Mouse (Mus musculus): Measurements from ENCODE around the gene Grip1.

Gene Grip1

DNA sequence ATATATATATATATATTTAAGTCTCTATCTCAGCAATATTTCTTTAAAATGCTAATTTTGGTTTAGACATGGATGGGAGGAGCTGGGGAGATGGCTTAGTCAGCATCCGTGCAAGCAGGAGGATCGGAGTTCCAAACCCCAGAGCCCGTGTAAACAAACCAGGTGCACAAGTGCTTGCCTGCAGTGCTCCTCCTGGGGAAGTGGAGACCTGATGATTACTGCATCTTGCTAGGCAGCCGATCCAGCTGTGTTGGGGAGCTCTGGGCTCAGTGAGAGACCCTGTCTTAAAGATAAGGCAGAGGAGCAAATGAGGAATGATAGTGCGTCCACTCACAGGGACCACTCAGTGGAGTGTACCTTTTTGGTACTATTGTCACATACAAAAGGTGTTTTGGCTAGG is 3.5 kb downstream of the Grip1 start:
- no peak for DNase-seq (ENCODE audit: extremely low read depth, low read depth)

DNA sequence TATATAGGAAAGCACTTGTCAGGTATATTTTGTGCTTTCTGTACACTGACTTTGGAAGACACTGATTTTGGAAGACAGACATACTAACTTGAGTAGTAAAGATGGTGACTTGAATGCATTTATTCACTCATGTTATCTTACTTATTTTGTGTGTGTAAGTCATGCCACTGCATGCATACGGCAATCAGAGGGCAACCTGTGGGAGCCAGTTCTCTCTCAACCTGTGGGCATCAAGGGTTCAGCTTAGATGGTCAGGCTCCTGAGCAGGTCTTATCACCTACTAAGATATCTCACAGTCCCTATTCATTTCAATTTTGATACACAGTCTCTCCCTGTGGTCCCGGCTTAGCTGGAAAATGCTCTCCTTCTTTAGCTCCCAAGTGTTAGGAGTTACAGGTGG is 5.4 kb downstream of the Grip1 start:
- DNase-seq (ENCODE audit: extremely low read depth, low read depth): no peak

DNA sequence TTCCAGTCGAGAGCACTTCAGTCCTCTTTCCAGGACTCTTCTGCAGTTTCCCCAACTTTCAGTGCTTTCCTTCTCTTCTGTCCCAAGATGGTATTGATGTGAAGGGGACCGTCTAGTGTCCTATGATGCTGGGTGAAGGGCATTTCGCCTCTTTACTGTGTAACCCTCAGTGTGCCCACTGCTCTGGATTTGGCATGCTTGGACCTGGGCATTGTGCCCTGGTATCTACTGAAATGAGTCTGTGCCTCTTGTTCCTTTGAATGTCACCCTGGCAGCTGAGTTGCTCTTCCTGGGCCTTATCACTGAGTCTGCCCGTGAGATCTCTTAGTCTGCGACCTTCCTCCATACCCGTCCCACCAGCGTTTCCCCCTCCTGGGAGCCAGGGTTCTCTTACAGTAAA is 9.7 kb downstream of the Grip1 start:
- DNase-seq (ENCODE audit: extremely low read depth, low read depth): no peak

DNA sequence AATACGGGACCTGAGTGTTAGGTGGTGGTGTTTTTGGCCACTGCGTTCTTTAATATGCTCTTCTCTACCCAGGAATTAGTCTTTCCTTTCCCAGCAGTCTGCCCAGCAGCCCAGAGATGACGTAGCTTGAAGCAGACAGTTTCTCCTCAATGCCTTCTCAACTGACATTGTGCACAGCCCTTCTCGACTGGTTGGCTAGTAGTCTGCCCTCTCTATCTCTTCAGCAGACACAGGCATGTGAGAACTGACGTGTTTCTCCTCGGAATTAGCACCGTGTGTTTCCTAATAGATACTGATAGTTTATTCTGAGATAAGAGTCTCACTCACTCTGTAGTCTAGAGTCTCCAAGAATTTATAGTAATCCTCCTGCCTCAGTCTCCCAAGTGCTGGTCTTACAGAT is 10.2 kb downstream of the Grip1 start:
- DNase-seq (ENCODE audit: extremely low read depth, low read depth): no peak

DNA sequence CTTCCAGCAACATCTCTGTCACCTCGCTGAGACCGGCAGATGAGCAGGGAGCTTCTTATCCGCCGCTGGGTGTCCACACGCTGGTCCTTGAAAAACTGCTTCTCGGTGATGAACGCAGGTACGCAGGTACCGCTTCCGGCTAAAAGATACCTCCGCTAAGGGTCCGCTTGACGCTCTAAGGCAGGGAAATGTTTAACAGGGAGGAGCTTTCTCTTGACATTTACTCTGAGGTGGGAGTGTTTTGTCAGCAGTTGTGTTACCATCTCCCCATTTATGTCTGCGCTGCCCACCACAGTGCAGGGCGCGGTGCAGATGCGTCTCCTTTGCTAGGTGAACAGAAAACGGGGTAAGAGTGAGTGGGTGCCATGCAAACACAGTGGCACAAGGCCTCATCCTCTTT is 14.3 kb downstream of the Grip1 start:
- DNase-seq (ENCODE audit: extremely low read depth, low read depth): no peak

DNA sequence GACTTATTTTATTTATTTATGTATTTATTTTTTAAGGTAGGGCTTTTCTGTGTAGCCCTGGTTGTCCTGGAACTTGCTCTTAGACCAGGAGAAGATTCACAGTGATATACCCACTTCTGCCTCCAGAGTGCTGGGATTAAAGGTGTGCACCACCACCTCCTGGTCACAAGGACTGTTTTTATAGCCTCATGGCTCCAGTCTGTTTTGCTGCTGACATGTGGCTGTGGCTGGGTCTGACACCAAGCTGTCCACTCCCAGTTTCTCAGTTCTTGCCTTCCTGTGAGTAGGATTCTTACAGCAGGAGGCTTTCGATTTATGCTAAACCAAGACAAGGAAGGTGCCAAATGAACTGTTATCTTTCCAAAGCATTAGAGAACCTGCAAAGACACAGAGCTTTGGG is 16.5 kb downstream of the Grip1 start:
- DNase-seq (ENCODE audit: extremely low read depth, low read depth): no peak

DNA sequence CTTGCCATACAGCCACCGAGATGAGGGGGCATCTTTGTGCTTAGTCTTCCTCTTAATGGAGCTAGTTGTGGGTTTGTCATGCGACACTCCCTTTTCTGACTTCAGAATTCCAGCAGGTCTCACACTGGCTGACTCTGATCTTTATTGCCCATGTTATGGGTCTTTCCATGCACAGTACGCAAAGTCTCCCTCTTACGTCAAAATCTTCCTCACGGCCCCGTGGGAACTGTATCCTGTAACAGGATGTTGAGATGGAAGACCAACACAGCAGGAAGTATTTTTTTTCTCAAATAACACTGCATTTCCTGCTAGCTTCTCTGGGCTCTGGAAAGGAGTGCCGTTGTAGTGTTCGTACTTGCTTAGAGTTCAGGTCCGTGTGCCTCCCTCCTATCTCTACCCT is 21.5 kb downstream of the Grip1 start:
- DNase-seq (ENCODE audit: extremely low read depth, low read depth): no peak

DNA sequence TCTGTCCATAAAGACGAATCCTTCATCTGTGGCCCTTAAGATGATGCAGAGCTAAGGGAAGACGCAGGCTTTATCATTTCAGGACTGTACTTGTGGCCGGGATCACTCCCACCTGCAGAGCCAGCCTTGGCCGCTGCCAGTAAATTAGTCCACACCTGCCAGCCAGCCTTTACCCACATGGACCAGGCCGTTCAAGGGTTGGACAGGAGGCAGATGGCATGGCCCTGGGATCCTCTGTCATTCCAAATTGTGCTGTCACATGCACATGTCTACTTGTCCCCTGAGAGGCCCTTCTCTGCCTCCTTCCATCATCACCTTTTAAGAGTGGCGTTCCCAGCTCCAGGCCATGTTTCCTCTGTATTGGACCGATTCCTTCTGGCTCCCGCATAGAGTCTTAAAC is 24.0 kb downstream of the Grip1 start:
- DNase-seq (ENCODE audit: extremely low read depth, low read depth): no peak

DNA sequence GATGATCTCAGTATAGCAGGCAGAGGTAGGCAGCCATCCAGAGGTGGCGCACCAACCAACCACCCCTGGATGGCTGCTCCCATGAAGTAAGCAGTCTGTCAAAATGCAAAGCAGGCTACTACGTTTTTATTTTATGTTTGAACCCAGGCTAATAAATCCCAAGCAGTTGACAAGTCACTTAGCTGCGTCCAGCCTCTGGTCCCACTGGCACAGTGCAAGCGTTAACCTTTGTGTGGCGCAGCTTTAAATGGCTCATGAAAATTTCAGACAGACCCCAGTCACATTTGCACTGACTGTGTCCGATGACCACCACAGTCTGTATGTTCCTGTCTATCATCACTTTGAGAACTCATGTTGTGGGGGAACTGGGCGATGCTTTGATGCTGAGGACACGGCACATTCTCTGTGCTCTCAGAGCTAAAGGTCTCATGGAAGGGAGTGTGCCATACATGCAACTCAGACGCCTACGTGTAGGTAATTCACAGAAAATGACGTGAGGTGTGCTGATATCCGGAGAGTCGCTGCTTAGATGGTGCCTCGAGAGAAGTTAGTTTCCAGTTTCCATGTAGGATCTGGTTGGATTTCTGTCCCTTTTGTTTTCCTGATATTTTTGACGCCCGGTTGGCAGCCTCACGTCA is 29.6 kb downstream of the Grip1 start:
- DNase-seq (ENCODE audit: extremely low read depth, low read depth): no peak

DNA sequence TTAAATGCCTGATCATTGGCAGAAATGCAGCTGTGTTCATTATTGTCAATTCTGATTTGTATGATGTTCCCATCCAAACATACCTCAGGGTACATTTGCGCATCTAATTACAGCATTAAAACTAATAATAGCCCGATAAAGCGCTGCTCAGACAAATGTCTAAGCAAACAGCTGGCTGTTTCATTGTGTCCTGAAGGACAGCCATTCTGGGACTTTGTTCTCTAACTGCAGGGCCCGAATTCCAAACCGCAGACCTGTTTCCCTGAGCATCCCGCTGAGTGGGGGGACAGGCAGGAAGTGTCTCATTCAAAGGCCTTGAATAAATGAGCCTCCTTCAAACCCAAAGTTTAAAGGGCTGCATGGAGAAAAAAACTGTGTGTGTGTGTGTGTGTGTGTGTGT is 30.1 kb downstream of the Grip1 start:
- no peak for DNase-seq (ENCODE audit: extremely low read depth, low read depth)

DNA sequence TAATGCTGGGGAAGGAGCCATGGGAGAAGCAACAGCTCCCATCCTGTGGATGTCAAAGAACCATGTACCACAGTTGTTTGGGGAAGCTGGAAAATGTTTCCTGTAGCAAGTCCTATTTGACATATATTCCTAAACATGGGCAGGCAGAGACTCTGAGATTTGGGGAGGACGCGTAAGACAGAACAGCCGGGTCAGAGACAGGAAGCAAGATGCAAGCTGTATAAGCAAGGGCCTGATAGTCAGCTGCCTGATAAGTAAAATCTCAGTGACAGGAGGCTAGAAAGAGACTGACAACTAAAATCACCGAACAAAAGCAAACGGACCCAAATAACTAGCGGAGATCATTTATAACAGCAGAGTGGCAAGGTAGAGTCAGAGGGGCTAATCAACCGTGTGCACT is 33.3 kb downstream of the Grip1 start:
- DNase-seq (ENCODE audit: extremely low read depth, low read depth): no peak

DNA sequence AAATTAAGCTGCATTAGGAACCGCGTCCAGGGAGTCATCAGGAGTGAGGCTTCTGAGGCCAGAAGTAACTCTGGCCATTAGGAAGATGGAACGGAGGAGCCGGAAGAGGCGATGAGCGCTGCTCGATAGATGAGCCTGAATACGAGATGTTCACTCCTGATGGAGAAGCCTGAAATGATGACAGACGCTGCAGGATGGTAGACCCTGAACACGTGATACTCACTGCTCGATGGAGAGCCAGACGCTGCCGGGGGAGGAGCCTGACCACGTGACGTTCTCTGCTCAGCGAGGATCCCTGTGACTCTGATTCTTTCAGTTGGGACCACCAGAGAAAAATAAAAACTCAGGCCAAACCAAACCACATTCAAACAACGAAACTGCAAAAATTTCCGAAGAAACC is 37.2 kb downstream of the Grip1 start:
- DNase-seq (ENCODE audit: extremely low read depth, low read depth): no peak

DNA sequence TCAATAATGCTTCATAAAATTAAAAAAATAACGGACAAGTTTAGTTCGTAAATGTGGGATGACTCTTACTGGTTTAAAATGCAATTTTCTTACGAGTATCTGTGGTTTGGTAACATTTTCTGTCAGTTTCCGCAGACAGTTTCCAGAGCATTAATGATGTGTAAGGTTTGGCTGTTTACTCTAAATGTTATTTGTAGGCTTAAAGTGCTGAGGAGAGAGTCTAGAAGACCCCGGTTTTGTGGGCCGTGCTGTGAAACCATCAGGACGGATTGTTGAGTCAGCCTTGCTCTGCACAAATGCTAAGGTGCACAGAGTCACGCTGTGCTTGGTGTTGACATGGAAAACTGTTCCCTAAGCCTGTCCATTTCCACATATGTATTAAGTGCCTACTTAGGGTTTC is 41.7 kb downstream of the Grip1 start:
- DNase-seq (ENCODE audit: extremely low read depth, low read depth): no peak

DNA sequence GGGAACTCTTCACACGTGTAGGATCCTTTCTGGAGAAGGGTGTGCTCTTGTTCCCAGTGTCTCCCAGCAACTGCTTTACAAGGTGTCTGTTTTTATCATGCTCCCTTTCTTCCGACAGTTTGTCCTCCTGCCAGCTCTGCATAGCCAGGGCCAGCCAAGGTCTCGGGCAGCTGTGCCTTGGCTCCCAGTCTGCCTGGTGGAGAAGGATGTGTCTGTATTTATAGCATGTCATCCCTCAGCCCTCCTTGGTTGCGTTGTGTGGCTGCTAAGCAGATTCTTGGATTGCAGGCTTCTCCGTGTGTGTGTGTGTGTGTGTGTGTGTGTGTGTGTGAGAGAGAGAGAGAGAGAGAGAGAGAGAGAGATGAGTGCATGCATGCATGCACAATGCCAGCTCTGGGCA is 42.6 kb downstream of the Grip1 start:
- DNase-seq (ENCODE audit: extremely low read depth, low read depth): no peak

DNA sequence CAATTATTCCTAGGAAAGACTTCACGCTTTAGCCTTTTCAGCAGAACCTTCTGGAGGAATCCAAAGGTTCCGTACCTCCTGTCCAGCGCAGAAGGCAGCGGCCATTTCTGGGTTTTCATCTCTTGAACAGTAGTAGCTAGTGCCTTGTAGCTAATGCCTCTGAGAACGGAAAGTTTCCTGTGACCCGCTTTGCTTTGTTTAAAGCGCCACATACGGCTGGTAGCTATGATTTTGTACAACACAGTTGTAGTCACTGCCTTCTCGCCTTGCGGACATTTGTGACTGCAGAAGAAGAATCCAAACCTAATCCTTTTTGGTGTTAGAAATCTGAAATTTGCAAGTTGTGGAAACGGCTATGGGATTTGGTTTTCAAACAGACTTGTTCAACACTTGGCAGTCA is 68.1 kb downstream of the Grip1 start:
- DNase-seq (ENCODE audit: extremely low read depth, low read depth): no peak

DNA sequence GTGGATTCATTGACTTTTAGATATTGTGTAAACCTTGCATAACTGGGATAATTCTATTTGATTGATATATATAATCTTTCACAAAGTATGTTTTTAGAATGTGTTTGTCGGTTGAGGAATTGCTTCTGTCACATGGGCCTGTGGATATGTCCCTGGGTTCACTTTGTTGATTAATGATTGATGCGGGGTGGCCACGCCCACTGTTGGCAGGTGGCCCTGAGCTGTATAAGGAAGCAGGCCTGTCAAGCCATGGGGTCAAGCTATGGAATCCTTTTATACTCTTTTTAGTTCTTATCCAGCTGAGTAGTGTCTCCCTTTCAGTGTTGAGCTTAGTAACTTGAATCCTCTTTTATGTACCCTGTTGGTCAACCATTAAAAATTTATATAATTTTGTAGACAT is 72.1 kb downstream of the Grip1 start:
- no peak for DNase-seq (ENCODE audit: extremely low read depth, low read depth)

DNA sequence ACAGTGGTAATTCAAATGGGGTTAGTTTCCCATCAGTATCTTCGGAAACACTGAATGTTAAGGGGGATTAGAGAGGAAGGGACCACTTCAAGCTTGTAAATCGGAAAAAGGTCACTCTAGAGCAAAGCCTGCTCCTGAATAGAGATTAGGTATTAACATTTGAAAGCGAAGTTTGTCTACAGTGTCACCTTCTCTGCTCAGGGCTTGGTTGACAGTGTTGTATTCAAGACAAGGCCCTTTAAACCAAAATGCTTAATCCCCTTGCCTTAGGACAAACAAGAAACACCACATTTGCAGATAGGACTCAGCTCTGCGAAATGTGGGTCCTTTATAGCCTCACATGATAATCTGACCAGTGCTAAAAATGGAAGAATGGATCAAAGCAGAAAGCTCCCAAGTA is 81.2 kb downstream of the Grip1 start:
- no peak for DNase-seq (ENCODE audit: extremely low read depth, low read depth)

DNA sequence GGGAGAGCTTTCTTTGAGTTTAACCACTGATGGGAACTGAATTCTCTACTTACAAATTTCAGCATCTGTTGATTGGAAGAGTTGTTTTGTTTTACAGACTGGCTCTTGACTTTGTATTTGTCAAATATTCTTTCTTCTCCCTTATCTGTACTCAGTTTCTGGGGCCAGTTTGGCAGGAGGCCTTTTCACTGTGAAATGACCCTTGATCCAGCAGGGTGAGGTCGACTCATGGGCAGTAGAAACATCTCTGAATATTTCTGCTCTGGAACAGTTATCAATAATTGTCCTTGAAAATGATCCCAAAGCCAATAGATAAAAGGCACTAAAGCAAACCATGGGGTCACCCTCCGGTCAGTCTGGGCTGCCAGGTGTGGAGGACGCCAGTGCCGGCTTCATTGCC is 88.0 kb downstream of the Grip1 start:
- DNase-seq (ENCODE audit: extremely low read depth, low read depth): no peak

DNA sequence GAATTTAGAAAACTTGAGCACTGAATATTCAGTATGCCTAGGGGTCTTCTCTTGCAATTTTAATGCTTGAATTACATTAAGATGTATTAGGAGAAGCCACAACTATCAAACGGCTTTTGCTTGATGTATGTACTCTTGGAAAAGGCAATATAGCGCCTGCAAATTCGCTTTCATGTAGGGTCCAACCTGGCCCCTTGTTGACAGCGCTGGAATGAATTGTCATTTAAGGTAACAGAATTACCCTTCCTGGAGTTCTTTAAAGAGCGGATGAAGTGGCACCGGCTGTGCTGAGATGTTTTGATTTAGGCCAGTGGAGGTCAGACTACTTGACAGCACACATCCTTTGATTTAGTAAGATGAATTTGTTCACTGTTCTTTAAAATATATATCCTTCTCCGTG is 90.1 kb downstream of the Grip1 start:
- DNase-seq (ENCODE audit: extremely low read depth, low read depth): no peak

DNA sequence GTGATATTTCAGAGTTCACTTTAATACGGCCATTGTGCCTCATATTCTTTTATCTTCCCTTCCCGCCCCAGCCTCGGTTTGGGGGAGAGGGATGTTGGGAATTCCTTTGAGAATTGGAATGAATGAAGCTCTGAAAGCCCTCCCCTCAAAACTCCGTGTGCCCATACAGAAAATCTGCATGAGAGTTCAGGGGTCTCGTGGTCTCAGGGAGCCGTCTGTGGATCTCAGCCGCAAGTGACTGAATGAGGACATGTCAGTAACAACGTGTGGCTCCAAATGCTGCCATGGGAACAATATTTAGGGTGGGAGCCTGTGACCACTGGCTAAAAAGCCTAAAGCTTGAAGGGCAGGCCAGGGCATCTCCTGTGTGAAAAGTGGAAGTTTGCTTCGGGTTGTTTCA is 91.1 kb downstream of the Grip1 start:
- no peak for DNase-seq (ENCODE audit: extremely low read depth, low read depth)

DNA sequence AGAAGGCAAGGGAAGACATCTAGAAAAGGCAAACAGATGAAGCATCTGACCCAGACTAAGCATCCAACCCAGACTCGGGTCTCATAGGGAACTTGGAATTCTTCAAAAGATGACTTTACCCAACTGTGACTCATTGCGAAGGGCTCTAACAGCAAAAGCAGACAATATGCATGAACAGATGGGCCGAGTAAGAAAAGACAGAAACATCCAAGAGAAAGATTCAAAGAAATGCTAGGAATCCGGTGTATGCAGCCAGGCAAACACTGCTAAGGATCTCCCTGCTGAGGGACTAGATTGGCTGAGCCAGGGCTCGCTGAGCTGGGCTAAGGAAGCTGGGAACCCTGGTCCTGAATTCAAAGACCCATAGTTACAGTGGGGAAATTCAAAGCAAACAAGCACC is 94.2 kb downstream of the Grip1 start:
- no peak for DNase-seq (ENCODE audit: extremely low read depth, low read depth)

DNA sequence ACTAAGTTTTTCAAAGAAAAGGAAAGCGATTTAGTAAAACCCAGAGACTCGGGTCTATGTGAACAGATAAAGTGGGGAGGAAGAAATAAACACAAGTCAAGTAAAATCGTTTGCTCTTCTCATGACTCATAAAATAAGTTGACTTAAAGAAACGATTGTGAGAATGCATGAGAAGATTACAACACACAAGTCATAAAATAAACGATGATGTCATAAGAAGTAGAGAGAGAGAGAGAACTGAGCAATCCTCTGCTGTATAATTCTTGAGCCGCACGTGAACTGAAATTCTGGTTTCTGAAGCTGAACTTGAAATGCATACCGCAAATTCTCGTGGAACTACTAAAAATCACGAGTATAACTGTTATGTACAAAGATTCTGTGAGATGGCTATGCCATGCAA is 95.1 kb downstream of the Grip1 start:
- no peak for DNase-seq (ENCODE audit: extremely low read depth, low read depth)

DNA sequence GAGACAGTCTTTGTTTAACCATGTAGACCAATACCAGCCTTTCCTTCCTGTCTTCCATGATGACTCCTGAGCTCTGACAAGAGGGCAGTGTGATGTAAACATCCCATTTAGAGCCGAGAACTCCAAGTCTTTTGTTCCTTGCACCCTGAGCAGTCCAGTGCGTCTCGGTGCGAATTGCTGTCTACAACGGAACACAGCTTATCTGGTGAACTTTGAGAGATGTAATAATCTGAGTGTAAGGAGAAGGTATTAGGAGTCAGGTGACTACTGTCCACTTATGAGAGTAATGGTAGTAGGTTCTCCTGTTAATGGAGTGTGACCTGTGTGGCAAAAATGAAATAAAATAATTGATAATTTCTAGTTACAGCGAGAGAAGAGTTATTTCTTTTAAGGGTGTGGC is 97.0 kb downstream of the Grip1 start:
- DNase-seq (ENCODE audit: extremely low read depth, low read depth): no peak

DNA sequence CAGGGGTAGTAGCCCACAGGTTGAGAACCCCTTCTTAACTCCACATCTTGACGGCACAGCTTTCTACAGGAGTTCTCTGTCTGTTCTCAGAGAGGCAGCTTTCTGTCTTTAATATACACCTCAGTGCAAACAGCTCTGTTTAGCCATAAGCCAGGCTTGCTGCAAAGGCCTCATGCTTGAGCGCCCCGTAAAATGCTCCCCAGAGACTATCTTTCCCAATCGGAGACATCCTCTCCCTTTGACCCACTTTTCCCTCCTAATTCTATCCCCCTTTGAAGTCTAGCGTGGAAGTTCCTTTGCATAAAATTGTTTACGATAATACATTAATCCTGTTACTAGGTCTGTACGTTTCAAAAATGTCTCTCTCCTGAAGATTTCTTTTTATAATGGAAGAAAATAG is 102.7 kb downstream of the Grip1 start:
- DNase-seq (ENCODE audit: extremely low read depth, low read depth): no peak
